Mouse (Mus musculus) CH12.LX (cell line): ENCODE results near the gene Cyp1b1. TPM values are rescaled to one million over a fixed set of nuclear protein-coding genes. Genes with fewer than 3 reads are reported as not detected.

Source experiments
- DNase-seq: peaks from one replicate; pipeline ENCODE4 v3.0.0-alpha.2; 2013; ENCODE audit errors: extremely low read depth
- H3K27ac ChIP-seq: 2 replicates; pipeline ENCODE4 v1.5.1; 2012; ENCODE audit warnings: low read depth, mild to moderate bottlenecking, control low read depth, moderate library complexity; ENCODE audit not compliant: insufficient read depth
- H3K27me3 ChIP-seq: replicated peaks from 2 replicates; pipeline ENCODE3; 2012; ENCODE audit warnings: inconsistent platforms
- H3K36me3 ChIP-seq, 2 experiments: replicated peaks in 1 of 2; 2 replicates each; pipeline versions ENCODE3 to v1.6.1; 2012; ENCODE audit warnings: inconsistent platforms in 1 of 2, low read length in 1 of 2, mild to moderate bottlenecking in 1 of 2, mixed read lengths in 1 of 2, moderate library complexity in 1 of 2; ENCODE audit not compliant: control insufficient read depth in 1 of 2, insufficient read depth in 1 of 2
- H3K4me1 ChIP-seq, 2 experiments: 2 replicates each; pipeline ENCODE4 v1.6.1; 2012; ENCODE audit warnings: inconsistent platforms in 1 of 2, moderate library complexity in 1 of 2; ENCODE audit not compliant: insufficient read depth in 2 of 2, control insufficient read depth in 1 of 2
- H3K4me2 ChIP-seq: 2 replicates; pipeline ENCODE4 v1.6.1; 2012; ENCODE audit warnings: low read depth, mild to moderate bottlenecking, control low read depth; ENCODE audit not compliant: poor library complexity, insufficient read depth, severe bottlenecking
- H3K4me3 ChIP-seq, 3 experiments: fragments of 150-350 bp in 1 of 3; sonication (generic) in 1 of 3; replicated peaks in 1 of 3; 2 replicates each; pipeline versions ENCODE3 to v1.5.1; 2011 to 2012; ENCODE audit warnings: low read depth in 2 of 3, low read length in 2 of 3, mild to moderate bottlenecking in 2 of 3, moderate library complexity in 2 of 3, control low read depth in 1 of 3, improper control_type of control experiment in 1 of 3, inconsistent platforms in 1 of 3, mixed read lengths in 1 of 3; ENCODE audit not compliant: poor library complexity in 1 of 3
- H3K79me2 ChIP-seq: replicated peaks from 2 replicates; pipeline ENCODE4 v1.6.1; 2012; ENCODE audit warnings: mild to moderate bottlenecking, moderate library complexity; ENCODE audit not compliant: control insufficient read depth, poor library complexity, insufficient read depth, severe bottlenecking; ENCODE audit errors: extremely low read depth
- H3K9ac ChIP-seq: 2 replicates; pipeline ENCODE4 v1.6.1; 2012; ENCODE audit warnings: low read depth, mild to moderate bottlenecking, control low read depth, moderate library complexity; ENCODE audit not compliant: insufficient read depth
- H3K9me3 ChIP-seq: replicated peaks from 2 replicates; pipeline ENCODE3; 2012; ENCODE audit warnings: low read length, inconsistent platforms, mixed read lengths
- BHLHE40 ChIP-seq: IDR thresholded peaks from 2 replicates; pipeline ENCODE4 v1.6.1; 2011; ENCODE audit warnings: mild to moderate bottlenecking, low read depth, low read length, improper control_type of control experiment
- CHD1 ChIP-seq: IDR thresholded peaks from 2 replicates; pipeline ENCODE4 v1.6.1; 2012; ENCODE audit warnings: low read depth, low read length, improper control_type of control experiment, inconsistent platforms
- CHD2 ChIP-seq: IDR thresholded peaks from 2 replicates; pipeline ENCODE4 v1.6.1; 2011; ENCODE audit warnings: low read length, improper control_type of control experiment
- E2F4 ChIP-seq: IDR thresholded peaks from 2 replicates; pipeline ENCODE4 v1.6.1; 2011; ENCODE audit warnings: low read depth, low read length, improper control_type of control experiment; ENCODE audit not compliant: insufficient replicate concordance
- EP300 ChIP-seq: IDR thresholded peaks from 2 replicates; pipeline ENCODE4 v1.6.1; 2011; ENCODE audit warnings: low read length, improper control_type of control experiment
- ETS1 ChIP-seq: conservative IDR thresholded peaks from 2 replicates; pipeline ENCODE4 v1.6.1; 2012; ENCODE audit warnings: low read depth, mild to moderate bottlenecking, inconsistent platforms, low read length, improper control_type of control experiment, moderate library complexity
- HCFC1 ChIP-seq: IDR thresholded peaks from 2 replicates; pipeline ENCODE4 v1.6.1; 2012; ENCODE audit warnings: low read depth, mild to moderate bottlenecking, inconsistent platforms, low read length, improper control_type of control experiment
- IRF4 ChIP-seq: IDR thresholded peaks from 2 replicates; pipeline ENCODE4 v1.6.1; 2014; ENCODE audit warnings: low read depth, mild to moderate bottlenecking, inconsistent platforms, low read length, improper control_type of control experiment
- JUND ChIP-seq: conservative IDR thresholded peaks from 2 replicates; pipeline ENCODE4 v1.6.1; 2011; ENCODE audit warnings: low read depth, low read length, improper control_type of control experiment
- MAFK ChIP-seq: IDR thresholded peaks from 2 replicates; pipeline ENCODE4 v1.6.1; 2011; ENCODE audit warnings: low read length, improper control_type of control experiment; ENCODE audit not compliant: insufficient replicate concordance
- MAZ ChIP-seq: IDR thresholded peaks from 2 replicates; pipeline ENCODE4 v1.6.1; 2012; ENCODE audit warnings: low read depth, mild to moderate bottlenecking, inconsistent platforms, low read length, improper control_type of control experiment, moderate library complexity
- MEF2A ChIP-seq: IDR thresholded peaks from 2 replicates; pipeline ENCODE4 v1.6.1; 2014; ENCODE audit warnings: low read depth, mild to moderate bottlenecking, inconsistent platforms, low read length, improper control_type of control experiment, borderline replicate concordance
- MYC ChIP-seq: IDR thresholded peaks from 2 replicates; pipeline ENCODE4 v1.6.1; 2011; ENCODE audit warnings: low read depth, mild to moderate bottlenecking, improper control_type of control experiment, low read length
- NELFE ChIP-seq: IDR thresholded peaks from 2 replicates; pipeline ENCODE4 v1.6.1; 2011; ENCODE audit warnings: low read depth, low read length, improper control_type of control experiment
- NRF1 ChIP-seq: IDR thresholded peaks from 2 replicates; pipeline ENCODE4 v1.6.1; 2014; ENCODE audit warnings: low read depth, mild to moderate bottlenecking, inconsistent platforms, low read length, improper control_type of control experiment, moderate library complexity
- PAX5 ChIP-seq: IDR thresholded peaks from 2 replicates; pipeline ENCODE4 v1.6.1; 2012; ENCODE audit warnings: low read length, inconsistent platforms, mixed read lengths
- POLR2A ChIP-seq: IDR thresholded peaks from 2 replicates; pipeline ENCODE4 v1.6.1; 2011; ENCODE audit warnings: low read depth, mild to moderate bottlenecking, improper control_type of control experiment, low read length
- POLR2AphosphoS2 ChIP-seq: IDR thresholded peaks from 2 replicates; pipeline ENCODE4 v1.6.1; 2011; ENCODE audit warnings: low read depth, low read length, improper control_type of control experiment
- RAD21 ChIP-seq: IDR thresholded peaks from 2 replicates; pipeline ENCODE4 v1.6.1; 2011; ENCODE audit warnings: low read depth, mild to moderate bottlenecking, low read length, improper control_type of control experiment, moderate library complexity
- SIN3A ChIP-seq: IDR thresholded peaks from 2 replicates; pipeline ENCODE4 v1.6.1; 2012; ENCODE audit warnings: low read length, improper control_type of control experiment, inconsistent platforms
- SMC3 ChIP-seq: IDR thresholded peaks from 2 replicates; pipeline ENCODE4 v1.6.1; 2011; ENCODE audit warnings: low read depth, low read length, improper control_type of control experiment
- TBP ChIP-seq: conservative IDR thresholded peaks from 2 replicates; pipeline ENCODE4 v1.6.1; 2011; ENCODE audit warnings: low read depth, low read length, improper control_type of control experiment
- UBTF ChIP-seq: IDR thresholded peaks from 2 replicates; pipeline ENCODE4 v1.6.1; 2012; ENCODE audit warnings: low read depth, mild to moderate bottlenecking, inconsistent platforms, low read length, improper control_type of control experiment, moderate library complexity
- USF1 ChIP-seq: IDR thresholded peaks from 2 replicates; pipeline ENCODE4 v1.6.1; 2014; ENCODE audit warnings: low read depth, mild to moderate bottlenecking, inconsistent platforms, low read length, improper control_type of control experiment
- USF2 ChIP-seq: conservative IDR thresholded peaks from 2 replicates; pipeline ENCODE4 v1.6.1; 2011; ENCODE audit warnings: low read depth, low read length, improper control_type of control experiment
- ZC3H11A ChIP-seq: IDR thresholded peaks from 2 replicates; pipeline ENCODE4 v1.6.1; 2012; ENCODE audit warnings: low read depth, mild to moderate bottlenecking, inconsistent platforms, low read length, improper control_type of control experiment
- ZKSCAN1 ChIP-seq: IDR thresholded peaks from 2 replicates; pipeline ENCODE4 v1.6.1; 2012; ENCODE audit warnings: low read depth, inconsistent platforms, low read length, improper control_type of control experiment, borderline replicate concordance
- ZMIZ1 ChIP-seq: IDR thresholded peaks from 2 replicates; pipeline ENCODE4 v1.6.1; 2012; ENCODE audit warnings: low read depth, mild to moderate bottlenecking, inconsistent platforms, low read length, improper control_type of control experiment
- ZNF384 ChIP-seq: IDR thresholded peaks from 2 replicates; pipeline ENCODE4 v1.6.1; 2012; ENCODE audit warnings: low read depth, low read length, improper control_type of control experiment, inconsistent platforms
- dilution Hi-C: fragments of 300-500 bp; cut with MboI; formaldehyde crosslinking; loops from 2 replicates; pipeline ENCODE4 v1.14.3; 2020; ENCODE audit warnings: low sequenced_read_pairs; ENCODE audit not compliant: extremely low pct_unique_long_range_greater_than_20kb, extremely low pct_ligation_motif_present
- in situ Hi-C: fragments of 300-500 bp; cut with MboI; formaldehyde crosslinking; loops from 3 replicates; pipeline ENCODE4 v1.14.3; 2019; ENCODE audit warnings: low sequenced_read_pairs, low pct_ligation_motif_present, low pct_unique_long_range_greater_than_20kb, mixed read lengths
- polyA plus RNA-seq: library from polyadenylated mRNA; unstranded; fragments of >175 nt; gene quantifications from 2 replicates; pipeline ENCODE4 v1.2.1, GENCODE M21; 2012; ENCODE audit warnings: low read depth; ENCODE audit not compliant: insufficient read length
- total RNA-seq, 2 experiments: library from RNA; depleted of rRNA; stranded (reverse); fragments of 300-350 nt in 1 of 2; fragments of >200 nt in 1 of 2; gene quantifications; 2 replicates each; pipeline ENCODE4 v1.2.3; 2012 to 2014

Gene Cyp1b1
- total and polyA plus RNA-seq, 3 experiments, result not detected

- no peak overlapping the region for H3K4me2 ChIP-seq
- in situ Hi-C loops (loop anchor here (25.0 kb wide), 1 partner anchor 474 kb away; no protein-coding TSS in a partner anchor), dilution Hi-C loops (no loop called here)
- H3K9me3 ChIP-seq, result peaks cover 8% of the 10 kb centered on the region
- H3K79me2 ChIP-seq, result no peaks in the 10 kb centered on the region
- H3K4me1 ChIP-seq, result peaks cover 0 to 6% of the 10 kb centered on the region in 2 experiments; a peak in 1 of 4 replicates
- no peak overlapping the region for H3K27ac ChIP-seq
- peaks cover 25% of the 10 kb centered on the region for H3K27me3 ChIP-seq
- no peak overlapping the region for H3K9ac ChIP-seq
- no peaks in the 10 kb centered on the region for H3K36me3 ChIP-seq
- no peak overlapping the region for H3K4me3 ChIP-seq
- TF ChIP-seq ETS1 (no peak), SMC3 (no peak), SIN3A (no peak), MAZ (no peak), RAD21 (no peak), JUND (no peak), CHD1 (no peak), EP300 (no peak), MAFK (no peak), NELFE (no peak), NRF1 (no peak), HCFC1 (no peak), POLR2A (no peak), ZKSCAN1 (no peak), E2F4 (no peak), ZMIZ1 (no peak), POLR2AphosphoS2 (no peak), MEF2A (no peak)
- DNase-seq, result no peak
Observed at GRCm38 (mm10) chr17:79713276-79713642, 1.6 kb downstream of the Cyp1b1 start.

GRCm38 (mm10) chr17:79712536-79712935 lies 2.3 kb downstream of the Cyp1b1 start:
- Histone ChIP-seq H3K27me3 (peaks cover 20% of the 10 kb centered on the region), H3K9me3 (peaks cover 8% of the 10 kb centered on the region), H3K4me3 (no peak overlapping the region), H3K27ac (no peak overlapping the region), H3K79me2 (no peaks in the 10 kb centered on the region), H3K4me2 (no peak overlapping the region), H3K36me3 (no peaks in the 10 kb centered on the region), H3K4me1 (peaks cover 0 to 6% of the 10 kb centered on the region in 2 experiments; a peak in 1 of 4 replicates), H3K9ac (no peak overlapping the region)
- no peak for DNase-seq
- in situ Hi-C loops, result loop anchor here (25.0 kb wide), 1 partner anchor 475 kb away; no protein-coding TSS in a partner anchor
- dilution Hi-C loops, result no loop called here
- no peak for TF ChIP-seq PAX5
- TF ChIP-seq USF1, result no peak
- no peak for TF ChIP-seq ZNF384
- no peak for TF ChIP-seq CHD2
- no peak for TF ChIP-seq USF2
- TF ChIP-seq HCFC1, result no peak
- no peak for TF ChIP-seq EP300
- TF ChIP-seq UBTF, result no peak
- TF ChIP-seq MAZ, result no peak
- TF ChIP-seq MEF2A, result no peak
- TF ChIP-seq ZC3H11A, result no peak
- TF ChIP-seq IRF4, result no peak
- no peak for TF ChIP-seq BHLHE40
- no peak for TF ChIP-seq POLR2AphosphoS2
- no peak for TF ChIP-seq TBP
- TF ChIP-seq NELFE, result no peak
- no peak for TF ChIP-seq MYC
- TF ChIP-seq SMC3, result no peak
